Mouse (Mus musculus) CD4-positive naive resting alpha-beta T cell, adult 57 days (primary cell): ENCODE measurements around the gene Lrrc72. TPM values are rescaled to one million over a fixed set of nuclear protein-coding genes. Genes with fewer than 3 reads are reported as not detected.

ENCODE experiments used
- total RNA-seq: library from RNA; stranded (reverse); gene quantifications from one replicate; pipeline ENCODE4 v1.2.4, GENCODE M21; 2023

The Lrrc72 gene
- total RNA-seq: not detected

GRCm38 (mm10) chr12:36253298-36253697, at the start of gene Lrrc72:
TSS of gene Lrrc72 (minus strand) at chr12:36253398.

Other genes starting within 250 kb of the Lrrc72 start
- 146 TPM for gene Tspan13, start 210.9 kb downstream of the Lrrc72 start, total RNA-seq
- 35.0 TPM for gene Ankmy2, start 96.3 kb downstream of the Lrrc72 start, total RNA-seq
- 213 TPM for gene Bzw2, start 95.3 kb downstream of the Lrrc72 start, total RNA-seq
- not detected for gene Sostdc1, start 60.7 kb upstream of the Lrrc72 start, total RNA-seq
- gene Ispd, start 128.1 kb upstream of the Lrrc72 start, total RNA-seq: 0.77 TPM
- gene D630036H23Rik, start 128.8 kb upstream of the Lrrc72 start, total RNA-seq: not detected